Mouse (Mus musculus) hindbrain, embryonic 13.5 days (tissue): Measurements from ENCODE around the gene Tspan6. TPM values are rescaled to one million over a fixed set of nuclear protein-coding genes. Genes with fewer than 3 reads are reported as not detected.

Source experiments
- ATAC-seq: fragments of 200-750 bp; cut with Nextera tagmentation; 2 replicates; pipeline ENCODE4 v1.8.0; 2017; ENCODE audit warnings: moderate TSS enrichment; ENCODE audit not compliant: low FRiP score
- H3K27ac ChIP-seq: fragments of 300-500 bp; sonication (generic); 2 replicates; pipeline ENCODE4 v1.5.1; 2015; ENCODE audit warnings: inconsistent platforms, mild to moderate bottlenecking, moderate library complexity
- H3K27me3 ChIP-seq: fragments of 300-500 bp; sonication (generic); 2 replicates; pipeline ENCODE4 v1.6.1; 2015; ENCODE audit warnings: mild to moderate bottlenecking, inconsistent platforms
- H3K36me3 ChIP-seq: fragments of 300-500 bp; sonication (generic); 2 replicates; pipeline ENCODE4 v1.6.1; 2015; ENCODE audit warnings: mild to moderate bottlenecking, inconsistent platforms
- H3K4me1 ChIP-seq: fragments of 300-500 bp; sonication (generic); replicated peaks from 2 replicates; pipeline ENCODE4 v1.6.1; 2015; ENCODE audit warnings: inconsistent platforms
- H3K4me2 ChIP-seq: fragments of 300-500 bp; sonication (generic); 2 replicates; pipeline ENCODE4 v1.6.1; 2015; ENCODE audit warnings: inconsistent platforms, mild to moderate bottlenecking, moderate library complexity
- H3K4me3 ChIP-seq: fragments of 300-500 bp; sonication (generic); 2 replicates; pipeline ENCODE4 v1.5.1; 2015; ENCODE audit warnings: mild to moderate bottlenecking, inconsistent platforms
- H3K9ac ChIP-seq: fragments of 300-500 bp; sonication (generic); 2 replicates; pipeline ENCODE4 v1.6.1; 2015; ENCODE audit warnings: mild to moderate bottlenecking, inconsistent platforms
- H3K9me3 ChIP-seq: fragments of 300-500 bp; sonication (generic); 2 replicates; pipeline ENCODE4 v1.6.1; 2016; ENCODE audit warnings: inconsistent platforms
- WGBS: fragments of 180-500 bp; shearing (Covaris S2); methylation state at CpG from one replicate; pipeline ENCODE4 v1.1.7; 2015; 5-methylcytosine and 5-hydroxymethylcytosine counted together
- polyA plus RNA-seq: library from polyadenylated mRNA; unstranded; fragments of >200 nt; fragmentation: Nextera tagmentation; extraction: Ambion mirVana; gene quantifications from 2 replicates; pipeline ENCODE4 v1.2.1, GENCODE M21; 2015

Gene Tspan6
- polyA plus RNA-seq, 1 experiment from 2014 or later, result 256 TPM

- H3K4me3 ChIP-seq, result no peak overlapping the region
Observed at GRCm38 (mm10) chrX:133887308-133887707, 10.9 kb downstream of the Tspan6 start.

DNA sequence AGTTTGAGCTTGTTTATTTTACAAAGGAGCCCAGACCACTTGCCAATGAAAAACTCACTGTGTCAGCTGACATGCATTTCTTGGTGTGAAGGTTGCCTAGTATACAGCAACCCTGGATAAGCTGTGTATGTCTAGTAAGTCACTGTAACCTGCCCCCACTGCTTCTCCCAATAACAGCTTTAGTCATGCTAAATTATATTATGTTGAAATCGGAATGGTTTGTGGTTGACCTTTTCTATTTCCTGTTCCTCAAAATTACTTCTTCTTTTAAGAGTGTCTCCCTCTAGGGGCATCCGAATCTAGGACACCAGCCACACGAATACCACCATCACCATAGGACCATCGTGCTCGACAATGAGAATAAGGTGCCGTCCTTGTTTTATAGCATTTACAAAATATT is 28.5 kb downstream of the Tspan6 start:
- no peak overlapping the region for H3K27ac ChIP-seq
- ATAC-seq, result no peak
- no peak overlapping the region for H3K9ac ChIP-seq
- H3K9me3 ChIP-seq, result no peaks in the 10 kb centered on the region
- H3K4me3 ChIP-seq, result no peak overlapping the region
- no peaks in the 10 kb centered on the region for H3K4me1 ChIP-seq
- H3K36me3 ChIP-seq, result no peaks in the 10 kb centered on the region
- H3K4me2 ChIP-seq, result no peak overlapping the region
- 90% methylated on average over 6 of the region's 6 CpGs for WGBS
- H3K27me3 ChIP-seq, result no peaks in the 10 kb centered on the region

More at GRCm38 (mm10) chrX:133887308-133887707, 10.9 kb downstream of the Tspan6 start:
- H3K9me3 ChIP-seq, result no peaks in the 10 kb centered on the region
- ATAC-seq, result no peak
- H3K4me1 ChIP-seq, result no peaks in the 10 kb centered on the region
- H3K27me3 ChIP-seq, result no peaks in the 10 kb centered on the region
- no peak overlapping the region for H3K27ac ChIP-seq
- WGBS, result 94% methylated on average over 3 of the region's 3 CpGs
- H3K36me3 ChIP-seq, result peaks cover 12% of the 10 kb centered on the region
- H3K9ac ChIP-seq, result no peak overlapping the region
- no peak overlapping the region for H3K4me2 ChIP-seq

DNA sequence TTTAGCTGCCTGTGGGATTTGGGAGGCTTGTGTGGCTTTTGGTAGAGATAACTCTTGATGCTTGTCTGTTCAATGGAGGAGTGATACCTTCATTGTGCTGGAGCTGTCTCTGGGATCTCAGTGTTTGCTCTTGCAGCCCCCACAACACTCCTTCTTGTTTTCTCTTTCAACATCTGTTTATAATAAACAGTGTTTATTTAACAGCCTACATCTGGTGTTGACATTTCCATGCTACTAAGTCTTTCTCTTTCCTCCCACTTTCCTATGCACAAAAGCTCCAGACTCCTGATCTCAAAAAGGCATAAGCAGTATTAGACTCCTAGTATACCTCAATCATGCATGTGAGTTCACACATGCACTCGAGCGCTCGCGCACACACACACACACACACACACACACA is 44.6 kb downstream of the Tspan6 start:
- Histone ChIP-seq H3K27ac (no peak overlapping the region), H3K4me1 (no peaks in the 10 kb centered on the region), H3K27me3 (0 out of 2 replicates have a peak, but pooled peaks cover 4% of the 10 kb centered on the region), H3K9me3 (no peaks in the 10 kb centered on the region), H3K36me3 (no peaks in the 10 kb centered on the region), H3K9ac (no peak overlapping the region), H3K4me3 (no peak overlapping the region), H3K4me2 (no peak overlapping the region)
- 96% methylated on average over 4 of the region's 4 CpGs for WGBS
- ATAC-seq, result no peak

- no peak within 1 kb of the TSS for H3K4me2 ChIP-seq
- H3K27me3 ChIP-seq, result 0 out of 2 replicates have a peak, but pooled peaks cover 4% of the 10 kb centered on the region
- 86% methylated on average over 5 of the region's 5 CpGs for WGBS
- ATAC-seq, result no peak
- H3K36me3 ChIP-seq, result no peaks in the 10 kb centered on the region
- no peak within 1 kb of the TSS for H3K4me3 ChIP-seq
- no peak within 1 kb of the TSS for H3K9ac ChIP-seq
- no peaks in the 10 kb centered on the region for H3K9me3 ChIP-seq
- H3K4me1 ChIP-seq, result no peaks in the 10 kb centered on the region
- H3K27ac ChIP-seq, result no peak within 1 kb of the TSS
Observed at GRCm38 (mm10) chrX:133850680-133851079, 47.5 kb downstream of the Tspan6 start, which contains the start of gene Tnmd. Gene Tnmd (plus strand): TSS chrX:133850980.

Other genes with a start within 250 kb of the Tspan6 start
- 11.0 and 12.2 TPM in 2 replicates for gene Pcdh19, start 209.4 kb downstream of the Tspan6 start, polyA plus RNA-seq
- 2.5 and 4.4 TPM in 2 replicates for gene Tnmd, start 47.4 kb downstream of the Tspan6 start, polyA plus RNA-seq
- 1.3 and 1.6 TPM in 2 replicates for gene Srpx2, start 10.0 kb upstream of the Tspan6 start, polyA plus RNA-seq
- gene Sytl4, start 83.4 kb upstream of the Tspan6 start, polyA plus RNA-seq, result 0.89 and 1.4 TPM in 2 replicates
- 62.3 and 64.5 TPM in 2 replicates for gene Cstf2, start 160.8 kb upstream of the Tspan6 start, polyA plus RNA-seq